Mouse (Mus musculus): Measurements from ENCODE around the gene Nabp1. TPM values are rescaled to one million over a fixed set of nuclear protein-coding genes. Genes with fewer than 3 reads are reported as not detected.
"Not testable (repeated sequence)": the region's sequence is repeated elsewhere in the genome, so short reads cannot be mapped to it uniquely, and the experiment has no call there.

Gene Nabp1
- polyA plus RNA-seq, 1 experiment = 42.4 TPM

- no peak overlapping the region for H3K4me3 ChIP-seq (ENCODE audit: insufficient read depth, low read length)
- no peaks in the 10 kb centered on the region for H3K4me1 ChIP-seq (ENCODE audit: control insufficient read depth, insufficient read depth, low read length)
- TF ChIP-seq CTCF (IDR thresholded peaks at IDR 0.05; ENCODE audit: low read depth, low read length) (no peak), POLR2A (IDR thresholded peaks at IDR 0.05; ENCODE audit: borderline replicate concordance, low read depth, low read length) (no peak)
- no peak overlapping the region for H3K27ac ChIP-seq (ENCODE audit: insufficient read depth, low read depth, low read length)
These were observed 51.9 kb downstream of the Nabp1 start for GRCm38 (mm10) chr1:51426298-51426697.

- H3K4me3 ChIP-seq (ENCODE audit: insufficient read depth, low read length); H3K27ac ChIP-seq (ENCODE audit: insufficient read depth, low read depth, low read length); H3K4me1 ChIP-seq (ENCODE audit: control insufficient read depth, insufficient read depth, low read length): not testable (repeated sequence)
These were observed 57.2 kb downstream of the Nabp1 start for GRCm38 (mm10) chr1:51421029-51421428.

GRCm38 (mm10) chr1:51418753-51419152 is 59.5 kb downstream of the Nabp1 start:
- TF ChIP-seq POLR2A (IDR thresholded peaks at IDR 0.05; ENCODE audit: borderline replicate concordance, low read depth, low read length) (no peak), CTCF (IDR thresholded peaks at IDR 0.05; ENCODE audit: low read depth, low read length) (no peak)
- no peaks in the 10 kb centered on the region for H3K4me1 ChIP-seq (ENCODE audit: control insufficient read depth, insufficient read depth, low read length)

More at GRCm38 (mm10) chr1:51418753-51419152, 59.5 kb downstream of the Nabp1 start:
- Histone ChIP-seq H3K4me3 (ENCODE audit: insufficient read depth, low read length) (no peak overlapping the region), H3K27ac (ENCODE audit: insufficient read depth, low read depth, low read length) (no peak overlapping the region)

Other genes starting within 250 kb of the Nabp1 start
- gene Cavin2, start 189.3 kb downstream of the Nabp1 start, polyA plus RNA-seq (2012; ENCODE audit: insufficient read depth, insufficient read length, missing spikeins) = 0.61 TPM in 1 of 2 replicates, not detected in the other

All from bone marrow macrophage, adult 2 months (primary cell).